Mouse (Mus musculus) forebrain, embryonic 13.5 days (tissue): ENCODE measurements around the gene Mecp2. TPM values are rescaled to one million over a fixed set of nuclear protein-coding genes. Genes with fewer than 3 reads are reported as not detected.
A peak's percentile ranks its signal among the peaks of the same experiment; 100 is the strongest.
"Not testable (repeated sequence)": the region's sequence is repeated elsewhere in the genome, so short reads cannot be mapped to it uniquely, and the experiment has no call there.

ENCODE experiments used
- ATAC-seq: fragments of 200-750 bp; cut with Nextera tagmentation; 2 replicates; pipeline ENCODE4 v1.8.0; 2017
- H3K27ac ChIP-seq: fragments of 300-500 bp; sonication (generic); 2 replicates; pipeline ENCODE4 v1.5.1; 2015; ENCODE audit warnings: inconsistent platforms, mild to moderate bottlenecking, moderate library complexity
- H3K27me3 ChIP-seq: fragments of 300-500 bp; sonication (generic); 2 replicates; pipeline ENCODE4 v1.6.1; 2015; ENCODE audit warnings: mild to moderate bottlenecking, inconsistent platforms
- H3K36me3 ChIP-seq: fragments of 300-500 bp; sonication (generic); 2 replicates; pipeline ENCODE4 v1.6.1; 2015; ENCODE audit warnings: mild to moderate bottlenecking, inconsistent platforms; ENCODE audit not compliant: poor library complexity, severe bottlenecking
- H3K4me1 ChIP-seq: fragments of 300-500 bp; sonication (generic); 2 replicates; pipeline ENCODE4 v1.6.1; 2015; ENCODE audit warnings: inconsistent platforms
- H3K4me2 ChIP-seq: fragments of 300-500 bp; sonication (generic); 2 replicates; pipeline ENCODE4 v1.6.1; 2015; ENCODE audit warnings: inconsistent platforms, mild to moderate bottlenecking, moderate library complexity
- H3K4me3 ChIP-seq: fragments of 300-500 bp; sonication (generic); 2 replicates; pipeline ENCODE4 v1.5.1; 2015; ENCODE audit warnings: mild to moderate bottlenecking, inconsistent platforms
- H3K9ac ChIP-seq: fragments of 300-500 bp; sonication (generic); 2 replicates; pipeline ENCODE4 v1.6.1; 2015; ENCODE audit warnings: mild to moderate bottlenecking, inconsistent platforms
- H3K9me3 ChIP-seq: fragments of 300-500 bp; sonication (generic); replicated peaks from 2 replicates; pipeline ENCODE4 v1.6.1; 2016; ENCODE audit warnings: inconsistent platforms
- WGBS: fragments of 180-500 bp; shearing (Covaris S2); methylation state at CpG from one replicate; pipeline ENCODE4 v1.1.7; 2015; 5-methylcytosine and 5-hydroxymethylcytosine counted together
- polyA plus RNA-seq: library from polyadenylated mRNA; unstranded; fragments of >200 nt; fragmentation: Nextera tagmentation; extraction: Ambion mirVana; gene quantifications from 2 replicates; pipeline ENCODE4 v1.2.1, GENCODE M21; 2015

Mecp2 gene
- polyA plus RNA-seq: 17.7 and 18.3 TPM in 2 replicates

DNA sequence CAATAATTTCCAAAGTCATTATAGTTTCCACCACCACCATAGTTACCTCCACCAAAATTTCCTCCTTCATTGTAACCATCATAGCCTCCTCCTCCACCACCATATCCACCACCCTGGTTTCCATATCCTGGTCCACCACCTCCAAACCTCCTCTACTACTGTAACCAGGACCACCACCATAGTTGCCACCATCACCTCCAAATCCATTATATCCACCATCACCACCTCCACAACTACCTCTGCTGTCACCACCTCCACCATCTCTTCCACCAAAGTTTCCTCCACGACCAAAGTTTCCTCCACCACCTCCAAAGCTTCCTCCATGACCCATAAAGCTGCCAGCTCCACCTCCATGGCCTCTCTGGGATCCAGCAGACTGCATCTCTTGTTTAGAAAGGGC is at the start of gene Mecp2:
Mecp2 (minus strand) TSS at position 101 of the 400 bp plus-strand sequence.
- ATAC-seq, H3K27me3 ChIP-seq, H3K9ac ChIP-seq, H3K27ac ChIP-seq, H3K4me2 ChIP-seq, H3K36me3 ChIP-seq, H3K4me3 ChIP-seq, H3K9me3 ChIP-seq, H3K4me1 ChIP-seq: not testable (repeated sequence)
- WGBS: 31% methylated on average over 1 of the region's 1 CpGs

DNA sequence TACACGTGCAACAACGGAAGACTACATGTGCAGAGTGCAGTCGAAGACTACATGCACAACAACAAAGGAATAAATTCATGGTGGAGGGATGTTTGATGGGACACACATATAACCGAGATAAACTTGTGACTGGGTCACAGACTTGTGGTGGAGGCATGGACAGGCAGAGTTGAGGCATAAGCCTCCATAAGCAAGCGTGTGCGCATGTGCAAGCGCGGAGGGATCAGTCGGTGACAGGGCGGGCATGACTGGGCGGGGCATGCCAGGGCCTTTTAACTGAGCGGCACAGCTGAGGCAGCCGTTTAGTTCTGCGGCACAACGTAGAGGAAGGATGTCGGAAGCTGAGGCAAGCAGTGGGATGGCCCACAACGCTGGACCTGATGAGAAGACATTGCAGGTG is 41.8 kb upstream of the Mecp2 start, which contains the start of gene Tktl1:
Tktl1 (plus strand) TSS at position 301 of the 400 bp plus-strand sequence.
- Histone ChIP-seq H3K27ac (no peak within 1 kb of the TSS), H3K4me1 (no peaks in the 10 kb centered on the region), H3K4me2 (no peak within 1 kb of the TSS), H3K36me3 (no peaks in the 10 kb centered on the region), H3K9me3 (no peaks in the 10 kb centered on the region), H3K27me3 (no peaks in the 10 kb centered on the region), H3K9ac (no peak within 1 kb of the TSS), H3K4me3 (no peak within 1 kb of the TSS)
- no peak for ATAC-seq
- WGBS: 91% methylated on average over 16 of the region's 17 CpGs

DNA sequence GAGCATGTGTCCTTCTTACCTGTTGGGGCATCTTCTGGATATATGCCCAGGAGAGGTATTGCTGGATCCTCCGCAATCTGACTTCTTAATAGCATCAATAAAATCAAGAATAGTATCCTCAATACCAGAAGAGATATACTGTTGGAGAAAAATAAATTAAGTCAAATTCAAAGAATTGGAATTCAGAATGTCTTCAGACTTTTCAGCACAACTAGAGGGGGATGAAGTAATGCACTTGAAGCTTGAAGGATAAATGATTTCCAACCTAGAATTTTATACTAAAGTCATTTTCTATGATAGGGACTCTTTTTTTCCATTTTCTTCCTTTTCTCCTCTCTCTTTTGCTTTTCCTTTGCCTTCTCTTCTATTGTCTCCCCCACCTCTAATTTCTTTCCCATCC is 32.6 kb upstream of the Mecp2 start, which contains the start of gene Tex28:
Tex28 (minus strand) TSS at position 101 of the 400 bp plus-strand sequence.
- ATAC-seq: no peak
- Histone ChIP-seq H3K4me1 (no peaks in the 10 kb centered on the region), H3K9me3 (no peaks in the 10 kb centered on the region), H3K27ac (no peak within 1 kb of the TSS), H3K4me2 (no peak within 1 kb of the TSS), H3K9ac (no peak within 1 kb of the TSS), H3K4me3 (no peak within 1 kb of the TSS), H3K36me3 (no peaks in the 10 kb centered on the region), H3K27me3 (no peaks in the 10 kb centered on the region)
- 90% methylated on average over 1 of the region's 1 CpGs for WGBS

DNA sequence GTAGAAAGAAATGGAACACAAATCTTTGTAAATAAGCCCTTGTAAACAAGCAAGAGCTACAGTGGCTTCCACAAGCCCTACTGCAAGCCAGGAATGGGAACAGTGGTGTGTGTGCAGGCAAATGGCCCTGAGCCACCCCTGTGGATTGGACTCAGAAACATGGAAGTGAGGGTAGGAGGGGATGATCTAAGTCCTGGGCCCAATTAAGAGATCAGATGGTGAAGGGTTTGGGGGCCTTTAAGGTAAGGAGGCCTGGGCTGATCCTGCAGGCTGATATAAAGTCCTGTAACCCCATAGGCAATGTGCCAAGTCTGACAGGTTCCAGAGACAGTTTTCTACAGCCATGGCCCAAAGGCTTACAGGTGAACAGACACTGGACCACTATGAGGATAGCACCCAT is 8.0 kb downstream of the Mecp2 start, which contains the start of gene Opn1mw:
Opn1mw (plus strand) TSS at position 301 of the 400 bp plus-strand sequence.
- H3K4me2 ChIP-seq: no peak within 1 kb of the TSS
- no peak within 1 kb of the TSS for H3K4me3 ChIP-seq
- H3K27ac ChIP-seq: no peak within 1 kb of the TSS
- no peak for ATAC-seq
- no peak within 1 kb of the TSS for H3K9ac ChIP-seq
- no peaks in the 10 kb centered on the region for H3K27me3 ChIP-seq
- H3K9me3 ChIP-seq: no peaks in the 10 kb centered on the region
- no peaks in the 10 kb centered on the region for H3K4me1 ChIP-seq
- H3K36me3 ChIP-seq: no peaks in the 10 kb centered on the region

DNA sequence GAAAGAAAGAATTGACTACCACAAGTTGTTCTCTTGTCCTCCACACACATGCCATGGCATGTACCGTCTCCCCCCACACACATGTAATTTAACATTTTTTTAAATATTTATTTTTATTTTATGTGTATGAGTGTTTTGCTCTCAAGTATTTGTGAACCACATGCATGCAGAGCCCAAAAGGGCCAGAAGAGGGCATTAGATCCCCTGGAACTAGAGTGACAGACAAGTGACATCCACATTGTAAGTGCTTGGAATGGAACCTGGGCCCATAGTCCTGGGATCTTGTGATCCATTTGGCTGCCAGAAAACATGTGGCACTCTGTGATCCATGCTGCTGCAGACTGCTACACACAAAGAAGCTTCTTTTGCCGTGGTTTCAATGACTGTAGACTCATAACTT is 10.2 kb downstream of the Mecp2 start:
- no peak for ATAC-seq
- Histone ChIP-seq H3K9ac (no peak overlapping the region), H3K27me3 (no peaks in the 10 kb centered on the region), H3K27ac (no peak overlapping the region), H3K4me3 (no peak overlapping the region), H3K36me3 (no peaks in the 10 kb centered on the region), H3K9me3 (no peaks in the 10 kb centered on the region), H3K4me1 (no peaks in the 10 kb centered on the region), H3K4me2 (no peak overlapping the region)
- WGBS: 65% methylated on average over 2 of the region's 2 CpGs

DNA sequence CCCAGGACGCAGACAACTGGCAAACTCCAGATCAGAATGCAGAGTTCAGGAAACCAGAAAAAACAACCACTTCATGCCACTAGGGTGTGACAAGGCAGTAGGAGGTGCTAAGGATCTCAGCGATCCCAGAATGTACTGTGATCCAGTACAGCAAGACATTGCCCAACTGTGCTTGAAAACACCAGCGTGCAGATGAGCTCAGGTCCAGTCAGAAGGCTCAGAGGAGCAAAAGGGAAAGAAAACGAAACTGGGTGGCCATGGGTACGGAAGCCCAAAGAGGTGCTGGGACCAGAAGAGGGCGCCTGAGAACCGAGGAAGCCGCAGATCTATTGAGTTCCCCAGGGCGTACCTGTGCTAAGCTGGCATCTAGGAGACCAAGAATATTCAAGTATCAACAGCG is 19.7 kb downstream of the Mecp2 start:
- Histone ChIP-seq H3K27ac (no peak overlapping the region), H3K4me3 (no peak overlapping the region), H3K4me1 (no peaks in the 10 kb centered on the region), H3K4me2 (peak overlapping the region; percentile 36), H3K27me3 (no peaks in the 10 kb centered on the region), H3K9ac (no peak overlapping the region), H3K9me3 (no peaks in the 10 kb centered on the region), H3K36me3 (no peaks in the 10 kb centered on the region)
- ATAC-seq: peak; percentile 61; the same call in 1 of the 2 replicates
- WGBS: 18% methylated on average over 10 of the region's 10 CpGs

DNA sequence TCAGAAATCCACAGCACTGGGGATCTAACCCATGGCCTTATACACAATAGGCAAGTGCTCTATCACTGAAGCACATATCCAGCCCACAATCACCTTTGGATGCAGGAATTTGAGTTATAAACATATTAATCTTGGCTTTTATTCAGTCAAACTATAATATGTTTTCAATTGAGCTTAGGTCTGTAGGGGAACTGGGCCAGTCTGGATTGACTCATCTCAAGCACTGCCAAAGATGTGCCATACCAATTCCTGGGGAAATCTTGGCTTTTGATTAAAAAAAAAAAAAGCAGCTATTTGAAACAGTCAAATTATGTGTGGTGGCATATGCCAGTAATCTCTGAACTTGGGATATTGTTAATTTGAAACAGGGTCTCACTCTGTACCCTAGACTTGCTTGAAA is 21.1 kb downstream of the Mecp2 start:
- Histone ChIP-seq H3K36me3 (no peaks in the 10 kb centered on the region), H3K27me3 (no peaks in the 10 kb centered on the region), H3K4me3 (no peak overlapping the region), H3K27ac (no peak overlapping the region), H3K9me3 (no peaks in the 10 kb centered on the region), H3K4me1 (no peaks in the 10 kb centered on the region), H3K9ac (no peak overlapping the region), H3K4me2 (no peak overlapping the region)
- no peak for ATAC-seq

DNA sequence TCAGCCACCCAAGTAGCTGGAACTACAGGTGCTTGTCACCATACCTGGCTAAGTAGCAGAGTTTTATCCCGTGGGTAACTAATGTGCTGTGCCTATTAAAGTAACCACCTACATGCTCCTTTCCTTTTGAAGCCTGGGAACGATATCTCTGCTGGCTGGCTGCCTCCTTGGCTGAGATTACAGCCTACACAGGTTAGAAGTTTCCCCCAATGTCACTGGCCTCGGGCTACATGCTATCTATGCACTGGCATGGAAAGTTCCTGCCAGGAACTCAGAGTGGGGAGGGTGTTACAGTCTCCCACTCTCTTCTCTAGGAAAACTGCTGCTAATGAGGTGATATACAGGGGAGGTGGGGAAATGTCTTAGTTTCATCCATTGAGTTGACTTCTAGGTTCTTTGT is 26.4 kb downstream of the Mecp2 start:
- Histone ChIP-seq H3K27me3 (no peaks in the 10 kb centered on the region), H3K4me2 (no peak overlapping the region), H3K4me3 (no peak overlapping the region), H3K9ac (no peak overlapping the region), H3K9me3 (no peaks in the 10 kb centered on the region), H3K4me1 (no peaks in the 10 kb centered on the region), H3K36me3 (no peaks in the 10 kb centered on the region), H3K27ac (no peak overlapping the region)
- no peak for ATAC-seq
- WGBS: 48% methylated on average over 3 of the region's 3 CpGs

DNA sequence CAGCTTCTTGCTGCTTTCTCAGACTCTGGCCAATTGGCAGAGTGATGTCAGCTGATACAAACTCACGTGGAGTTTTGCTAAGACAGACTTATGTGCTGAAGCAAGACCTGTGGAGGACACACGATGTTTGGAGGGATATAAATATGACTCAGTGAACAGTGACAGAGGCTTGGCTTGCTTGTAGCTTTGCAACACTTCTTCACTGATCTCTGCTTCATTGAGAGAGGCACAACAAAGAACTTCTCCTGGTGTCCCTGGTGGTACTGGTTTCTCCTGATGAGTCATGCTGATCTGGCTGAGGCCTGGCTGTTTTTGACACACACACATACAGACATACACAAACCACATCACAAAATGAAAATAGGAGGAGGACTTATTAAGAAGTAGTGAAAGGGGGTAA is 29.2 kb downstream of the Mecp2 start:
- Histone ChIP-seq H3K36me3 (no peaks in the 10 kb centered on the region), H3K4me3 (no peak overlapping the region), H3K9me3 (no peaks in the 10 kb centered on the region), H3K27me3 (no peaks in the 10 kb centered on the region), H3K9ac (no peak overlapping the region), H3K4me2 (no peak overlapping the region), H3K27ac (no peak overlapping the region), H3K4me1 (no peaks in the 10 kb centered on the region)
- WGBS: 63% methylated on average over 2 of the region's 2 CpGs
- ATAC-seq: no peak

DNA sequence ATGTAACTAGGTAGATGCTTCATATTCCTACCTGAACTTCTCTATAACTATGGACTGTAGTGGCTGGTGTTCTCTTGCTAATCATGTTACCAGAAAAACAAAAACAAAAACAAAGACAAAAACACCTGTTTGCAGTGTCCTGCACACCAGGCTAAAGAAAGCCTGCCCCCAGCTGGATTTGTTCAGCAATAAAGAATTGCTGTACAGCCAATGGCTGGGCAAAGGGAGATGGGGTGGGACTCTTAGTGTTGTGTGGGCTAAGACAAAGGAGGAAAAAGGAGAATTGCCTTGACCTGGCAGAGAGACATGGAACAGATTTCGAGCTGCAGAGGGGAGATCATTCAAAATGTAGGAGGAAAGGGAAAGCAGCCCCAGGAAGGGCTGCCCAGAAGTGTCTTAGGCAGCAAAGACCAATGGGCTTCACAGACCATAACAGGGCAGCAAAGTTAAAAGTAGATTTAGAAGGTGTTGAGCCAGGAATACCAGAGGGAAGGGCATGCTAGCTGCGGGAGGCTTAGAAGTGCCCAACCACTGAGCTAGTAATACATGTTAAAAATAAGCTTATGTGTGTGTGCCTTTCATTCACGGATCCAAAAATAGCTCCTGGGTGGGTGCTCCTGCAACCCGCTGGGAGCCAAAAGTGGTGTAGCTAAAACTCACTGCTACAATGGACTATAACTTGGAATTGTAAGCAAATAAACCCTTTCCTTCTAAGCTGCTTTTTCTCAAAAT is 31.5 kb downstream of the Mecp2 start:
- 73% methylated on average over 4 of the region's 4 CpGs for WGBS
- Histone ChIP-seq H3K27ac (no peak overlapping the region), H3K9ac (no peak overlapping the region), H3K36me3 (no peaks in the 10 kb centered on the region), H3K4me3 (no peak overlapping the region), H3K9me3 (no peaks in the 10 kb centered on the region), H3K4me1 (no peaks in the 10 kb centered on the region), H3K27me3 (no peaks in the 10 kb centered on the region), H3K4me2 (no peak overlapping the region)
- no peak for ATAC-seq

DNA sequence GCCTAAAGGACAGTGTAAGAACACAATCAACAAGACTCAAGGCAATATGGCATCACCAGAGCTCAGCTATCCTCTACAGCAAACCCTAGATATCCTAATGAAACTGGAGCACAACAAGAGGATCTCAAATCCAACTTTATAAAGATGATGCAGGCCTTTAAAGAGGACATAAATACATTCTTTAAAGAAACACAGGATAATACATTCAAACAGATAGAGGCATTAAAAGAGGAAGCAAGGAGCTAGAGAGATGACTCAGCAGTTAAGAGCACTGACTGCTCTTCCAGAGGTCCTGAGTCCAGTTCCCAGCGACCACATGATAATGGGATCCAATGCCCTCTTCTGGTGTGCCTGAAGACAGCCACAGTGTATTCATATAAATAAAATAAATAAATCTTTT is 40.0 kb downstream of the Mecp2 start:
- no peak overlapping the region for H3K27ac ChIP-seq
- 77% methylated on average over 1 of the region's 1 CpGs for WGBS
- no peaks in the 10 kb centered on the region for H3K27me3 ChIP-seq
- no peak for ATAC-seq
- H3K36me3 ChIP-seq: no peaks in the 10 kb centered on the region
- H3K4me2 ChIP-seq: no peak overlapping the region
- no peaks in the 10 kb centered on the region for H3K9me3 ChIP-seq
- H3K4me1 ChIP-seq: no peaks in the 10 kb centered on the region
- H3K9ac ChIP-seq: no peak overlapping the region
- H3K4me3 ChIP-seq: no peak overlapping the region

DNA sequence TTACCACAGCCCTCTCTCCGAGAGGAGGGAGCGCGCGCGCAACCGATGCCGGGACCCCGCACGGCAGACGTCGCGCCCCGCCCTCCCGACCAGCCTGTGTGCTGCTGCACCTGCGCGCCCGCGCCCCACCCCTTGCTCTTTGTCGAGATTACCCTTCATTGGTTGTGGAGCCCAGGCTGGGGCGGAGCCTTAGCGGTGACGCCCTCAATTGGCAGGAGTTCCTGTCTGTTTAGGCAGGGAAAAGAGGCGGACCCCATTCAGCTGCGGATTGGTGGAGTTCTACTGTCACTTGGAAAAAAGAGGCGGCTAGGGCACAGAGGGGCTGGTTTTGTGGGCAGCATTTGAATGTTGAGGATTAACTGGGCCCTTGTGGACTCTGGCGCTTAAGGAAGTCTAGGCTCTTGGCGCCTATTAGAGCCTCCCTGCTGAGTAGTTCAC is 49.5 kb downstream of the Mecp2 start:
- Histone ChIP-seq H3K9ac (peak overlapping the region; percentile 77), H3K4me1 (peaks cover 17% of the 10 kb centered on the region), H3K36me3 (no peaks in the 10 kb centered on the region), H3K27me3 (no peaks in the 10 kb centered on the region), H3K27ac (peak overlapping the region; percentile 97), H3K9me3 (no peaks in the 10 kb centered on the region), H3K4me2 (peak overlapping the region; percentile 47), H3K4me3 (peak overlapping the region; percentile 56)
- ATAC-seq: peak; percentile 99
- 21% methylated on average over 10 of the region's 27 CpGs for WGBS
